Mouse (Mus musculus) c-Kit-positive CD71-positive TER-119-negative erythroid progenitor cells, embryonic 14.5 days (primary cell): ENCODE results near the gene Wfikkn1.
A peak's percentile ranks its signal among the peaks of the same experiment; 100 is the strongest.

Experiments
- DNase-seq: peaks from one replicate; pipeline ENCODE4 v3.0.0-alpha.2; 2013; ENCODE audit warnings: low read depth

Gene Wfikkn1

DNA sequence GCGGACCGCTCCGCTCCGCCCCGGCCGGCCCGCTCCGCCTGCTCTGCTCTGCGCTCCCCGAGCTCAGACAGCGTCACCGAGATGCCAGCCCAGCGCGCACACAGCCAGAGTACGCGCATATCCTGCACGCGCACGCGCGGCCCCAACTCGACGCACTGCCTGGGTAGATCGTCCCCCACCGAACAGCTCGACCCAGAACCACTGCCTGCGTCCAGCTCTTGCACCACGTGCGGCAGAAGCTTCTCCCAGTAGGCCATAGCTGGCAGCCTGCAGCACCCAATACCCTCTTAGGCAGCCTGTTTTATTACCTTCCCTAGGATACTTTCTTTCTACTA lies 43.6 kb downstream of the Wfikkn1 start, which contains the start of gene Rhbdl1:
Gene Rhbdl1 (minus strand): TSS at position 220 of the 335 bp plus-strand sequence.
- DNase-seq: no peak

GRCm38 (mm10) chr17:25836397-25837075 lies 44.1 kb downstream of the Wfikkn1 start:
- DNase-seq: no peak

- no peak for DNase-seq
Measured at GRCm38 (mm10) chr17:25835816-25836215, 44.8 kb downstream of the Wfikkn1 start.

DNA sequence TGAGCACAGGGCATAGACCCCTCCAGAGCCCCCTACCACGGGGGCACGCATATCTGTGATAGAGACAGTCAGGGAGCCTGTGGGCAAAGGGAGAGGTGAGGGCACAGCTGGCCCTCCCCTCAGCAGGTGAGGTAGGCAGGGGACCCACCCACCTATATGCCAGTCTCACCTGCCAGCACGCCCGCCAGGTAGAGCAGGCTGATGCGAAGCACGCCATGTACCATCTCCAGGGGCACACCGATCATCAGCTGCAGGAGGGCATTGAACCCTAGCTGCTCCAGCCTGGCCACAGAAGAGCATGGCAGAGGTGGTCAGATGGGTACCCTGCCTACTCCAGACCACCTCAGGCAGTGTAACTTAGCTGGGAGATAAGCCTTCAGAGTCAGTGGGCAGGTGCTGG lies 45.4 kb downstream of the Wfikkn1 start:
- no peak for DNase-seq

DNA sequence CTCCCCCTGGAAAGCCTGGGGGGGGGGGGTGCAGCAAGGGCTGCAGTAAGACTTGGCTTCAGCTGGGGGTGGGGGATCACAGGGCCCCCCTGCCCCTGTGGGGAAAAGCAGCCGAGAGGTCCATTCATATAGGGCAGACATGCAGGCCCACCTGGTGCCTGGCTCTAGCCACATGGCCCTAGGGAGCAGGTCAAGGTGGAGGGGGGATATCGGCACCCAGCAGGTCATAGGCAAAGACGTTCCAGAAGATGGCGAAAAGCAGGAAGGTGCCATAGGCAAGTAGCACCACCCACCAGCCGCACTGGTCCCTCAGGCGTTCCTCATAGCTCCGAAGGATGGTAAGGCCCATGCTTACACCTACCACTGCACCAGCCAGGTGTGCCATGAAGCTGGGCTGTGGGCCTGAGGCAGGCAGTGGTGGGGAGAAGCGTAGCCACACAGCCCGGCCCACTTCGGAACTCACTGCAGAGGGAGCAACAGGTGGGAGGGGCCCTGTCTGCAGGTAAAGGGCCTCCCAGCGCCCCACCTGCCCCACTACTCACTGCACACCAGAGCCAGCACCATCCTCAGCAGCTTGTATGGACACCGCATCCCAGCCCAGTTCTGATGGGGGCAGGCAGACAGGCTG lies 45.9 kb downstream of the Wfikkn1 start:
- no peak for DNase-seq

DNA sequence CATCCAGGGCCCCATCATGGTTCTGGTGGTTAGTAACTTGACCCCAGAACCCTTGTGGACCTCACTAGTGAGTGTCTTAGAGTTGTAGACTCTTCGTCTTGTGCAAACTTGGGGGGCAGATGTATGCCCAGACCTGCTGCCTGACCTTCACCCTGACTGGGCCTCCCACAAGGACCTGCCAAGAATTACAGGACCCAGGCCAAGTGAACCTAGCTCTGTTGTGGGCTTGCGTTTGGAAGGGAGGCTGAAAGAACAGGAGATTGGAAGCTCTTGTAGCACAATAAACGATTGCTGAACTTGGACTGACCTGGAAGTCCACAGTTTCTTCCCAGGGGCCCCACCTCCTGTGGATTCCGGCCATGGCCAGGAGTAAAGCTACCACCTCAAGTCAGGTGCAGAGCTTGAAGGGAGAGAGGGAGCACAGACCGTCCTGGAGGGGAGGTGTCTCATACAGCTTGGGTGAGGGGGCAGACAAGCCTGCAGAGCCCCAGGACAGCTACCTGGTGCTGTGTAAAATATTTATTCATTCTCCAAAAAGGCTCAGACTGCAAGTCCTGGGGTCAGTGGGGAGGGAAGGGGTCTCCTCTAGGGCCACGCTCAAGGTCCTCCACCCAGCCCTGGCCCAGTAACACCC lies 46.6 kb downstream of the Wfikkn1 start:
- no peak for DNase-seq

DNA sequence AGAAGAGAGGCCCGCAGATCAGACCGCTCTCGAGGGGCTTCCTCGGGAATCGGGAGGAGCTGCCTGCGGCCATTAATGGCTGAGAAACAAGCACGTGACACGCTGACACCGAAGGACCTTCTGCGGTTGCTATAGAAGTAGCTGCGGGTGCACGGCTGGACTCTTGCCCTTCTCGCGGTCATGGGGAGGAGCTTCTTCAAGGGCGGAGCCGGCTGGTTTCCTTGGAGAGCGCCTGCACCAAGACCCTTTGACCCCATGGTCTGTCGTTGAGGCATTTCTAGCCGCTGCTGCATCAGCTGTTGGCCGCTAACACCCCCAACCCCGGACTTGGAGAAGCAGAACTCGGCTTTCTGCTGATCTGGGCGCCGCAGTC lies 47.4 kb downstream of the Wfikkn1 start, which contains the start of gene Stub1:
Gene Stub1 (minus strand): TSS at position 114 of the 373 bp plus-strand sequence.
- DNase-seq: no peak

- peak; percentile 98 for DNase-seq
Measured at GRCm38 (mm10) chr17:25832436-25833290, 48.0 kb downstream of the Wfikkn1 start.

GRCm38 (mm10) chr17:25831451-25832281 lies 49.0 kb downstream of the Wfikkn1 start:
- no peak for DNase-seq

GRCm38 (mm10) chr17:25830806-25831431 lies 49.7 kb downstream of the Wfikkn1 start:
- DNase-seq: no peak

GRCm38 (mm10) chr17:25830200-25830753 lies 50.4 kb downstream of the Wfikkn1 start:
- no peak for DNase-seq

DNA sequence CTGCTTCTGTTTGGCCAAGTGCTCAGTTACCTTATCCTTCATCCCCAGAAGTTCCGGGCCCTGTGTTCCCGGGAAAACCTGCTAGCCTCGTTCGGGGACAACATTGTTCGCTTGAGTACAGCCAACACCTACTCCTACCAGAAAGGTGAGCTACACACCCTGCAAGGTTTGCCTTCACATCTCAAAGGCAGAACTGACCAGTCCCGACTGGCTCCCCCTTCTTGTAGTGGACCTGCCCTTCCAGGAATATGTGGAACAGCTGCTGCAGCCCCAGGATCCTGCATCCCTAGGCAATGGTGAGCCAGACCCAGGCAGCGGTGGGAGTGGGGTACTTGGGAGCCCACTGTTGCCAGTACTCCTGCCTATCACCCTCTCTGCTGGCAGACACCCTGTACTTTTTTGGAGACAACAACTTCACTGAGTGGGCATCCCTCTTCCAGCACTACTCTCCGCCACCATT lies 51.1 kb downstream of the Wfikkn1 start:
- DNase-seq: no peak

GRCm38 (mm10) chr17:25828712-25829557 lies 51.7 kb downstream of the Wfikkn1 start, which contains the start of gene Jmjd8:
Gene Jmjd8 (plus strand): TSS chr17:25828867.
- peak; percentile 69 for DNase-seq

- DNase-seq: no peak
Measured at GRCm38 (mm10) chr17:25828223-25828594, 52.4 kb downstream of the Wfikkn1 start.
